Mouse (Mus musculus) cerebellum, postnatal 36 days (tissue): ENCODE measurements around the gene Adprm.
"Not testable (repeated sequence)": the region's sequence is repeated elsewhere in the genome, so short reads cannot be mapped to it uniquely, and the experiment has no call there.

ENCODE experiments used
- DNase-seq, 2 experiments: peaks; one replicate each; pipeline ENCODE4 v3.0.0; 2021 to 2022; ENCODE audit warnings: mixed read lengths in 2 of 2

The Adprm gene

DNA sequence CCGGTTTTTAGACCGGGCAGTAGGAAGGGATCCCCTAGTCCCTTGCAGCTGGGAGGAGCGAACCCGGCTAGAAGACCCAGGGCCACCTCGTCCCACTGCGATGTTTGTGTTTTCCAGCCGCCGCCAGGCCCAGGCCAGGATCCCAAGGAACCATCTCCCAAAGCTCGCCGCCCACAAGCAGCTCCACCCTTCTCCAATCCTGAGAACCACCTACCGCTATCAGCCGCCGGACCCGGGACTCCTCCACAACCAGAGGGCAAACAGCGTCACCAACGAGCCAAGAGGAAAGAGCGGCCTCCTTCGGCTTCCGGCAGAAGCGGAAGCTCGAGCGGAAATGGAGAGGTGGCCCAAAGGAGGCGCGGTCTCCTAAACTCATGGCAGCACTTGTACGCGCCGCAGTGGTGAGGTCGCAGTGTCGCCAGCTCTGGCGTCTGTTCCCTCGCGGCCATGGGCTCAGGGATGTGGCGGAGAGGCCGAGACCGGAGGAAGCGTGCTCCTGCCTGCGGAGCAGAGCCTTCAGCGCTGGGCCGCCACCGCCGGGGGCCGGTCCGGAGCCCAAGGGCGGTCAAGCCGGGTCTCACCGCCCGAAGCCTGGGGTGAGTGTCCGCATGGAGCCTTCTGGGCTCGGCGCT lies at the start of gene Adprm, which contains the start of gene Sco1:
TSS of gene Adprm (minus strand) at position 274 of the 632 bp plus-strand sequence.
TSS of gene Sco1 (plus strand) at position 350 of the 632 bp plus-strand sequence.
- peak; percentile 85 to 87 for DNase-seq

DNA sequence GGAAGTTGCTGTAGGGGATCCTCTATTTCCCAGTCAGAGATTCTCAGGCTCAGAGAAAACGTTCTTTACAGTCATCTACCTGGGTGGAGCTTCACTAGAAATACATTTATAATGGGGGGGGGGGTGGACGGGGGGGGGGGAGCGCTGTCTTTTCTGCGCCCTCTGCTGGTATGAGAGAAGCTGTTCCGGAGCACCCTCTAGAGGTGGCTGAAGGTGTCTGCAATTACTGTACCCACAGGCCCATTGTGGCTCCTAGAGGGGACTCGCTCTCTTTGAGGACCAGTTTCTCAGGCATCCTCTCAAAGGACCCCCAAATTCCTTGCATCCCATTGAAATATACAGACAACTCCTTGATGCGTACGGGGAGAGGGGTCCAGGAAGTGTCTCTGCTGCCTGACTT lies 49.3 kb upstream of the Adprm start:
- DNase-seq = peak; percentile 51 to 56

DNA sequence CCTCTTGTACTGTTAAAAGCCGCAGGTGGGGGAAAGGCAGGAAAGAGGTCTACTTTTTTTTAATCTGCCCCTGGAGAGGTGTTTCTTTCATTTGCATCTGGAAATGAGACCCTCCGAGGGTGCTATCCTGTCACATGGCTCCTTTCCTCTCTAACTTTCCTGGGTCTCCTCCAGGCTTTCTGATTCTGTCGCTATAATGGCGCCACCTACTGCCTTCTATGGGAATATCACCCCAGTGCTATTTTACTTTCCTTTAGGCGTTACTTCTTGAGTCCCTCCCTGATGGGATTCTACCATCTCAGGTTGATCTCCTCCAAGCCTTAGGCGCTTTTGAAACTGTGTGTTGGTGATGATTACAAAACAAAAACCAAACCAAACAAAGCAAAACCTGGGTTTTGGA lies 47.8 kb upstream of the Adprm start:
- DNase-seq = no peak

DNA sequence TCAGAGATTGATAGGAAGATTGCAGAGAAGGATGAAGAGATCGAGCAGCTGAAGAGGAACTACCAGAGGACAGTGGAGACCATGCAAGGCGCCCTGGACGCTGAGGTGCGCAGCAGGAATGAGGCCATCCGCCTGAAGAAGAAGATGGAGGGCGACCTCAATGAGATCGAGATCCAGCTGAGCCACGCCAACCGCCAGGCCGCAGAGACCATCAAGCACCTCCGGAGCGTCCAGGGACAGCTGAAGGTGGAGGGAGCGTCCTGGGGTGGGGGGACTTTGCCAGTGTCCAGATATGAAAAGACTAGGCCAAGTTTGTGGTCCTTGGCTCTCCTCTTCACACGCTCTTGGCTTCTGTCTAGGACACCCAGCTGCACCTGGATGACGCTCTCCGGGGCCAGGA lies 46.8 kb upstream of the Adprm start:
- DNase-seq = no peak

DNA sequence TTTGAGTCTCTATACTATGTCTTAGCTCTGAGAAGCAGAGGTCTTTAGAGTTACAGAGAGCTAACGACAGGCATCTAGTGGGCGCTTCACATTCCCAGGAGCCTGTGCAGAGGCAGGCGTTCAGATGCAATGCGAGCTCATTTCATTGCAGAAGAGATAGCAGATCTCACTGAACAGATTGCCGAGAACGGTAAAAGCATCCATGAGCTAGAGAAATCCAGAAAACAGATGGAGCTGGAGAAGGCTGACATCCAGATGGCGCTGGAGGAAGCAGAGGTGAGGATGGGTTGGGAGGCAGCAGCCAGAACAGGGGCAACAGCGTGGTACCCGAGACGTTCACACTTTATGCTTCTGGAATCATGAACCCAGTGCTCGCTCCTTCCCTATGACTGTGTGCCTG lies 46.0 kb upstream of the Adprm start:
- DNase-seq = no peak

DNA sequence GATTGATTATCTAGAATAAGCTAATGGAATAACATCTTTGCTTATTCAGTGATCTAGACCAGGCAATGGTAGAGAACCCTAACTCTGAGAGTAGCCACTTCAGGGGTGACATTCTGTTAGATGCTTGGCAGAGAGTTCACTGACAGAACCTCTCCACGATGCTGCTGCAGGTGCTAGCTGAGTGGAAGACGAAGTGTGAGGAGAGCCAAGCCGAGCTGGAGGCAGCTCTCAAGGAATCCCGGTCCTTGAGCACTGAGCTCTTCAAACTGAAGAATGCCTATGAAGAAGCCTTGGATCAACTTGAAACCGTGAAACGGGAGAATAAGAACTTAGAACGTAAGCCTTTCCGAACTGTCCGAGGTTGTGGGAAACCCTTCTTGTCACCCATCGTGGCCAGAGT lies 45.3 kb upstream of the Adprm start:
- no peak for DNase-seq

DNA sequence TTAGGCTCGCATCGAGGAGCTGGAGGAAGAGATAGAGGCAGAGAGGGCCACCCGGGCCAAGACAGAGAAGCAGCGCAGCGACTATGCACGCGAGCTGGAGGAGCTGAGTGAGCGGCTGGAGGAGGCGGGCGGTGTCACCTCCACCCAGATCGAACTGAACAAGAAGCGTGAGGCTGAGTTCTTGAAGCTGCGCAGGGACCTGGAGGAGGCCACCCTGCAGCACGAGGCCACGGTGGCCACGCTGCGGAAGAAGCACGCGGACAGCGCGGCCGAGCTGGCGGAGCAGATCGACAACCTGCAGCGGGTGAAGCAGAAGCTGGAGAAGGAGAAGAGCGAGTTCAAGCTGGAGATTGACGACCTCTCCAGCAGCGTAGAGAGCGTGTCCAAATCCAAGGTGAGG lies 42.1 kb upstream of the Adprm start:
- DNase-seq = no peak

DNA sequence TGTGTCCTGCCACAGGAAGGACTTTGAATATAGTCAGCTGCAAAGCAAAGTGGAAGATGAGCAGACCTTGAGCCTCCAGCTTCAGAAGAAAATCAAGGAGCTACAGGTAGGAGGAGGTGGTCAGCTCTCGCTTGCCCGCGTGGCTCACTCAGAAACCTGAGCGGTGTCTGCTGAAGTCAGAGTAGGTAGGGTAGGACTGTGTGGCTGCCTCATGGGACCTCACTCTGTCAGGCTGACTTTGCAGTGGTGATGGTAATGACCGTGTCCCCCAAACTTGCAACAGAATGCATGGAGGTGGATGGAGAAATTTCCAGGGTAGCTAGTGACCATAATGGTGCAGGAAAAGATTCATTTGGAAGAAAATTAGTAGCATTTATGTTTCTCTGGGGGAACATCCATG lies 41.3 kb upstream of the Adprm start:
- no peak for DNase-seq

DNA sequence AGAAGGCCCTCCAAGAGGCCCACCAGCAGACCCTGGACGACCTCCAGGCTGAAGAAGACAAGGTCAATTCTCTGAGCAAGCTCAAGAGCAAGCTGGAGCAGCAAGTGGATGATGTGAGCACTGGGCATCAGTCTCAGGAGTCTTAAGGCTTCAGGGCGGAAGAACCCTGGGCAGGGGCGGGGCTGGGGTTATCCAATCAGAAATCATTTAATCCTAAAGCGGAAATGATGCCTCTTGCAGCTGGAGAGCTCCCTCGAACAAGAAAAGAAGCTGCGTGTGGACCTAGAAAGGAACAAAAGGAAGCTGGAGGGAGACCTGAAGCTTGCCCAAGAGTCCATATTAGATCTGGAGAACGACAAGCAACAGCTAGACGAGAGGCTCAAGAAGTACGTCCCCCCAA lies 40.8 kb upstream of the Adprm start:
- no peak for DNase-seq

DNA sequence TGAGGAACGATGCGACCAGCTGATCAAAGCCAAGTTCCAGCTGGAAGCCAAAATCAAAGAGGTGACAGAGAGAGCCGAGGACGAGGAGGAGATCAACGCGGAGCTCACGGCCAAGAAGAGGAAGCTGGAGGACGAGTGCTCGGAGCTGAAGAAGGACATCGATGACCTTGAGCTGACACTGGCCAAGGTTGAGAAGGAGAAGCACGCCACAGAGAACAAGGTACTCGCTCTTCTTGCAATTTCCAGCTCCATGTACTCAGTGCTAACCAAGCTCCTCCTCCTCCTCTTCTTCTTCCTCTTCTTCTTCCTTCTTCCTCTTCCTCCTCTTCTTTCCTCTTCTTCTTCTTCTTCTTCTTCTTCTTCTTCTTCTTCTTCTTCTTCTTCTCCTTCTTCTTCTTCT lies 40.0 kb upstream of the Adprm start:
- DNase-seq = not testable (repeated sequence)

DNA sequence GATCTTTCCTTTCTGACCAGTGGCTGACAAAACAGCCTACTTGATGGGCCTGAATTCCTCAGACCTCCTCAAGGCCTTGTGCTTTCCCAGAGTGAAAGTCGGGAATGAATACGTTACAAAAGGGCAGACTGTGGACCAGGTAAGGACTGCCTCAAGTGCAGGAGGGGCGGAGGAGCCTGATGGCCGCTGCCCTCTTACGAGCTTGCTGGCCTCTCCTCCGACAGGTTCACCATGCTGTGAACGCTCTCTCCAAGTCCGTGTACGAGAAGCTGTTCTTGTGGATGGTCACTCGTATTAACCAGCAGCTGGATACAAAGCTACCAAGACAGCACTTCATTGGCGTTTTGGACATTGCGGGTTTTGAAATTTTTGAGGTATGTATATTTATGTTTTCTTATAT lies 34.8 kb upstream of the Adprm start:
- DNase-seq = no peak

DNA sequence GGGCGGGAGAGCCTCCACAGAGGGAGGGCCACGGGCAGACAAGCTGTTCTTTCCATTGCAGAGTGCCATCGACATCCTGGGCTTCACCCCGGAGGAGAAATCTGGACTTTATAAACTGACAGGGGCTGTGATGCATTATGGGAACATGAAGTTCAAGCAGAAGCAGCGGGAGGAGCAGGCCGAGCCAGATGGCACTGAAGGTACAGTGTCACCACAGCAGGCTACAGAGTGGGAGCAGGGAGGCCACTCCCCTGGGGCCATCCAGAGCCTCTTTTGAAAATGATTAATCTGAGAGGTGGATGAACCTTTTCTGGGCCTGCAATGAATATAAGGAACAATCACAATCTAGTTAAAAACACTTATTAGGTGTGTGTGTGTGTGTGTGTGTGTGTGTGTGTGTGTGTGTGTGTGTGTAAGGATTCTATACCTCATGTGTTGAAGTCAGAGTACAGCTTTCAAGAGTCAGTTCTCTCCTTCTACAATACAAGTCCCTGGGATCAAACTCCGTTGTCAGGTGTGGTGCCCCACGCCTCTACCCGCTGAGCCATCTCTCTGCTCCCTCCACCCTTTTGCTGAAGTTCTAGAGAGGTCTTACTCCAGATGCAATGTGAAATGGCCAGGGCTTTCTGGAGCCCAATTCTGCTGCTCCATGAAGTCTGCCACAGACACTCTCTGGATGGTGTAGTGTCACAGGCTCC lies 34.2 kb upstream of the Adprm start:
- no peak for DNase-seq

DNA sequence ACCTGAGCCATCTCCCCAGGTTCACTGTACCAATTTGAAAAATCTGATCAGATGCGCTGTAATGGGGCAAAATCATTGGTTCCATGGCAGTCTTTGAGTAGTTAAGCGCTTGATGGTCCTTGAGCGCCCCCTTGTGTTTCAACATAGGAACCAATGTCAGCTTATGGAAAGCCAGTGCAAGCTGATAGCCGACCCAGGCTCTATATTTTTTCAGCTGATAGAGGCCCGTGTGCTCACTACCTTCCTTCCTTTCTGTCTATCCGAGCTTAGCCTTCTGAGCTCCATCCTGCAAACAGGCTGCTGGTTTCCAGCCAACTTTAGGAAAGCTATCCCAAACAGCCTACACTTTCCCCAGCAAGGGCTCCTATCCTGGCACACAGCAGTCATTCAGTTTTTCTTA lies 33.1 kb upstream of the Adprm start:
- DNase-seq = peak; percentile 62 to 73

DNA sequence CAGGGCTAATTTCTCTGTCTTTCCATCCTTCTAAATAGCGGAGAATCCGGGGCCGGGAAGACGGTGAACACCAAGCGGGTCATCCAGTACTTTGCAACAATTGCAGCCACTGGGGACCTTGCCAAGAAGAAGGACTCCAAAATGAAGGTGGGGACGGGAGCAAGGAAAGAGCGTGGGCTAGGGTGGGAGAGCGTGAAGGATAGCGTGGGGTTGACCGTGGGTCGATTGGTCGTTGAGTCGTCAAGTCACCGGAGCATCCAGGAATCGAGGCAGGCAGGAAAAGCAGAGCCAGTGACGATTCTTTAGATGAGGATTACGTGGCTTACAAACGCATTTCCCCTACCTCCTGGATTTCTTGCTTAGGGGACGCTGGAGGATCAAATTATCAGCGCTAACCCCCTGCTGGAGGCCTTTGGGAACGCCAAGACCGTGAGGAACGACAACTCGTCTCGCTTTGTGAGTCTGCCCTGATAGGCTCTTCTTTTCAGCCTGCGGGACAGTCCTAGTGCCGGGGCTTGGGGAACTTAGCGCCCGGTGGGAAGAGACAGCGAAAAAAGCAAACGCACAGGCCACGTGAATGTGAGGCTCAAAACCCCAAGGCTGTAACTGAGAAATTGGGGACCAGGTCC lies 31.4 kb upstream of the Adprm start:
- DNase-seq = no peak

DNA sequence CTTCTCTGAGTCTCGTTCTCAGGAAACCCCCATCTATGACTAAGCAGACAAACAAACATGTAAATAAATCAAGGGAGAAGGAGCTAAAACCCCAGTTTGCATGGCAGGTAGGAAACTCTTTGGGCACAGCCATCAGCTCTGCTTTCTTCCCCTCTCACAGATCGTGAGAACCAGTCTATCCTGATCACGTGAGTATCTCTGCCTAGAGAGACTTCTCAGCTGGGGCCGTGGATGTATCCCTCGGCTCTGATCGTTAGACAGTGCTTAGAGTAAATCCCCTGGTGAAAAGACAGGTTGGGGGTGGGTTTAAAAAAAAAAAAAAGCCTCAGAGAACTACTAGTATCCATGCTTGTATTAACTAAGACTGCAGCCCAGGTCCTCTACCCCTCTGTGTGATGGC lies 30.8 kb upstream of the Adprm start:
- DNase-seq = no peak

DNA sequence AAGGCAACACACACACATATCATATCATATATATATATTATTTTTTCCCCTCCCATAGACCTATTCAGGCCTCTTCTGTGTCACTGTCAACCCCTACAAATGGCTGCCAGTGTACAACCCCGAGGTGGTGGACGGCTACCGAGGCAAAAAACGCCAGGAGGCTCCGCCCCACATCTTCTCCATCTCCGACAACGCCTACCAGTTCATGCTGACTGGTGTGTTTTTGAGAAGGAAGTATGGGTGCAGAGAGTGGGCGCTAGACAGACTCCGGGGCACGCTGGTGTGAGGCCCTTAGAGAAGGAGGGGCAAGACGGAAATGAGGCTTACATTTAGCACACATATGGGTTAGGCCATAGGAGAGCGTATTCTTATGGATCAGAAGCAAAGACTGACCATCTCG lies 30.4 kb upstream of the Adprm start:
- no peak for DNase-seq

DNA sequence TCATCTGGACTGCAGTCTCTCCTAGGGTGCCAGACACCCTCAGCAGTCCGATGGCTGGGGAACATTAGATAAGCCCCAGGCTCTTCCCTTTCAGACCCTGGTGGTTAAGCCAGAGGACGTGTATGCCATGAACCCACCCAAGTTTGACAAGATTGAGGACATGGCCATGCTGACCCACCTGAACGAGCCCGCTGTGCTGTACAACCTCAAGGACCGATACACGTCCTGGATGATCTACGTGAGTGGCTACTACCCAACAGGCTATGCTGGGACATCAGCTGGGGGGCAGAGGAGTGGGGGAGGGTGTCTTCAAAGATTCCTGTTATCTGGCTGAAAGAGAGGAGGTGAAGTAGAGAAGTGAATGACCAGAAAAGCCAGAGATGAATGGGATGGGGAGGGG lies 29.8 kb upstream of the Adprm start:
- DNase-seq = no peak

DNA sequence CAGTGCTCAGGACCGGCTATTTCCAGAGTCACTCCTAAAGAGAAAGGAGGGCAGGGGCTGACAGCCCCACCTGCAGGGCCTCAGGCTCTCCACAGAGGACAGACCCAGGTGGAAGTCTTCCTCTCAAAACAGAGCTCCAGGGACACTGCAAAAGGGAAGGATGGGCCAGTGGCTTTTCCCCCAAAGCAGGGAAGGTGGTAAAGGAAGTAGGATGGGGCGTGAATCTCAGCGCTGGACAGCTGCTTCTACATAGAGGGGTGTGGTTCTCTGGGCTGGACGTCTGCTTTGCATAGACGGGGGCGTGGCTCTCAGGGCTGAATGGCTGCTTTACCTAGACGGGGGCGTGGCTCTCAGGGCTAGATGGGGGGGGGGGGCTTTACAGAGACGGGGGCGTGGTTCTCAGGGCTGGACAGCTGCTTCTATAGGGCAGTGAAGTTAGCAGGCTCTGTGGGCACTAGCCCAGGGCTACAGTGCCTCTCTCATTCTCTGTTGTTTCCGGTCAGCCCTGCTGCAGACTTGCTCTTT lies 28.8 kb upstream of the Adprm start:
- DNase-seq = no peak

DNA sequence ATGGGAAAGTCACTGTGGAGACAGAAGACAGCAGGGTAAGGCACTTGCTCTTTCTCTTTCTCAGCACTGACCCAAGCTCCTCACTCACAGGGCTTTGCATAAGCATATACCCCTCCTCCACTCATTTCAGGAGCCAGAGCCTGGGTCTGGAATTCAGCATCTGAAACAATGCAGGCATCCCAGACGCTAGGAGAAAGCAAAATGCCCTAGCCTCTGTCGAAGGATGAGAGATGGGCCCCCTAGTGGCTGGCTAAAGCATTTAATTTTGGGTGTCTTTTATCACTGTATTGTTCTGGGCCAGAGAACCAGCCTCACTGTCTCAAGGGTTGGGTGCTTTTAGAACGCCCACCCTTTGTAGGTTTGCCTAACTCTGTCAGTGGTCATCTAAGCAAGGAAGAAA lies 27.8 kb upstream of the Adprm start:
- DNase-seq = peak; percentile 63 to 65

DNA sequence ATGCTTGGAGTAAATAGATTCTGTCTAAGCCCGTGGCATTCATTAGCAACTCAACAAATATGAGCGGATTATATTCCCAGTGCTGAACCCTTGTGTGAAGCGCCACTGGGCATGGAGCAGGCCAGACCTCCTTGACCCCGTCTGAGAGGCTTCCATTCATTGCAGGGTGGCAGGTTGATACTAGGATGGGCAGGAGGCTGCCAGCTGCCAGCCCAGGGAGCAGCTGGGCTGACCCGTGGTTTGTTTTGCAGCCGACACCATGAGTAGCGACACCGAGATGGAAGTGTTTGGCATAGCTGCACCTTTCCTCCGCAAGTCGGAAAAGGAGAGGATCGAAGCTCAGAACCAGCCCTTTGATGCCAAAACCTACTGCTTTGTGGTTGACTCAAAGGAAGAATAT lies 27.3 kb upstream of the Adprm start:
- DNase-seq = no peak

DNA sequence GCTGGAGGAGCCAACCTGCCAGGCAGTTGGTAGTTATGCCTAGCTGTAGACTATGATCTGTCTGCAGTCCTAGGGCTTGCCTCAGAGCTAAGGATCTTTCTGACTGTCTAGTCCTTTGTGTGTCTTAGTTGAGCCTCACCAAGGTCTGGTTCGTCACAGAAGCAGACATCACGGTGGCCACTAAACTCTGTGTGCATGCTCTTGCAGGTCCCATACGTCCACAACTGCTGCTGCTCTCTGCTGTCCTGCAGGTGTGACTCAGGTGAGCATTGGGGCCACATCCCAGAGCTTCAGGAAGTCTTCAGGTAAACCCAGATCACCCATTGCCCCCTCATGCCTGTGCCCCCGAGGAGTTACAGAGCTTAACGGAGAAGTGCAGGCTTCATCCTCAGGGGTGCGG lies 26.5 kb upstream of the Adprm start:
- DNase-seq = no peak

DNA sequence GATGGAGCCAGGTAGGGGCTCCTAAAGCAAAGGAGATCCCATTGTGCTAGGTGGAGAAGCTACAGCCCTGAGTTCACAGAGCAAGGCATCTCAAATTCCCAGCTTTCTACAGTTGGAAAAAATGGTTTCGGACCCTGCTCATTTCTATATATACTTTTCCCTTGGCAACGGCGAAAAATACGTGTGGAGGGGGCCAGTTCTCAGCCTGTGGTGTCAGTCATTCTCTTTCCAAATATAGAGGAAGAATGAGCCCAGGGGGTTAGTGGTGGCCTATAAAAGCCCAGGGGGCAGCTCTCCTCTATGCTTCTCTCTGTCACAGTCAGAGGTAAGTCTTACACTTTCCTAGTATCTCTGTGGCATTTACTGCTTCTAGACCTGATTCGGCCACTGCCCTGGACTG lies 25.6 kb upstream of the Adprm start, which contains the start of gene Myh3:
TSS of gene Myh3 (plus strand) at position 301 of the 400 bp plus-strand sequence.
- no peak for DNase-seq

DNA sequence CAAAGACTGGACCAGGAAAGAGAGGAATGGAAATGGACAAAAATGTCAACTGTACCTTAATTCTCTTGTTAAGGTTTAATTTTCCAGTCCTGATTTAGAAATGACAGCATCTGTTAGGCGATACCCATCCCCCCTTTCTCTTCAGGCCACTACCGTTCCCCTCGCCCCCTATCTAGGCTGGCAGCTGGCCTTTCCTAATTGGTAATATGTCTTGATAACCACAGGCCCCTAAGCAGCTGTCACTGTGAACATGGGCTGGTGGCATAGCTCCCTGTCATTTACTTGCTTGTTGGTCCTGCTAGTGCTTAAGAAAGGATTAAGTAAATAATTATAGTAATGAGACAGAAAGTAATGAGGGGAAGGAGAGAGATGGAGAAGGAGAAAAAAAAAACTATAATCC lies 25.0 kb upstream of the Adprm start:
- DNase-seq = no peak

DNA sequence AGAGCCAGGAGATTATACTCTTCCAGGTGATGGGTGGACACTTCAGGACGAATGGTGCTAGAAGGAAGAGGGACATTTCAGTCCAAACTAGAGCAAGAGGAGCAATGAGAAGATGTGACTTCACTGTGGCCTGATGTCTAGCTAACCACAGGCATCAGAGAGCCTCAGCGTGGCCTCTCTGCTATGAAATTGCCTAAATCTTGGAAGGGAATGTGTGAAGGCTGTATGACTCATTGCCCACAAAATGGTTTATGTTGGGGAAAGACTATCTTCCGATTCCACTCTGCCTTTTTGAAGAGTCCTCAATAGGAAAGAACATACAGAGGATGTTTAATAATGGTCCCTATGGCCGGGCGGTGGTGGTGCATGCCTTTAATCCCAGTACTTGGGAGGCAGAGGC lies 24.4 kb upstream of the Adprm start:
- no peak for DNase-seq
